Mouse (Mus musculus) forelimb bud, embryonic 11.5 days (tissue): ENCODE data around the gene Traf3ip2.

Experiments
- DNase-seq: peaks from one replicate; pipeline ENCODE4 v3.0.0-alpha.2; 2012; ENCODE audit warnings: low read depth, low spot score

The Traf3ip2 gene

GRCm38 (mm10) chr10:39631627-39632026 is 18.9 kb downstream of the Traf3ip2 start:
- DNase-seq = no peak

GRCm38 (mm10) chr10:39633379-39633778 is 20.6 kb downstream of the Traf3ip2 start:
- DNase-seq = no peak

- no peak for DNase-seq
Observed at GRCm38 (mm10) chr10:39634423-39635101, 21.8 kb downstream of the Traf3ip2 start.

GRCm38 (mm10) chr10:39638862-39639261 is 26.1 kb downstream of the Traf3ip2 start:
- DNase-seq = peak; percentile 63

- DNase-seq = no peak
Observed at GRCm38 (mm10) chr10:39639783-39640182, 27.0 kb downstream of the Traf3ip2 start.

- no peak for DNase-seq
Observed at GRCm38 (mm10) chr10:39640817-39641226, 28.1 kb downstream of the Traf3ip2 start.

GRCm38 (mm10) chr10:39645789-39646628 is 33.3 kb downstream of the Traf3ip2 start:
- DNase-seq = no peak

GRCm38 (mm10) chr10:39646629-39647019 is 33.9 kb downstream of the Traf3ip2 start:
- DNase-seq = no peak

GRCm38 (mm10) chr10:39647118-39647517 is 34.4 kb downstream of the Traf3ip2 start:
- no peak for DNase-seq

- DNase-seq = no peak
Observed at GRCm38 (mm10) chr10:39648278-39648677, 35.5 kb downstream of the Traf3ip2 start.

GRCm38 (mm10) chr10:39649550-39649949 is 36.8 kb downstream of the Traf3ip2 start:
- DNase-seq = no peak

- no peak for DNase-seq
Observed at GRCm38 (mm10) chr10:39650316-39650715, 37.6 kb downstream of the Traf3ip2 start.

- DNase-seq = peak; percentile 82
Observed at GRCm38 (mm10) chr10:39654001-39654416, 41.3 kb downstream of the Traf3ip2 start.

GRCm38 (mm10) chr10:39658901-39659410 is 46.2 kb downstream of the Traf3ip2 start:
- DNase-seq = no peak

- DNase-seq = peak; percentile 68
Observed at GRCm38 (mm10) chr10:39659411-39660268, 46.9 kb downstream of the Traf3ip2 start.

- no peak for DNase-seq
Observed at GRCm38 (mm10) chr10:39660269-39660655, 47.5 kb downstream of the Traf3ip2 start.

- no peak for DNase-seq
Observed at GRCm38 (mm10) chr10:39660698-39661097, 48.0 kb downstream of the Traf3ip2 start.

GRCm38 (mm10) chr10:39665071-39665502 is 52.4 kb downstream of the Traf3ip2 start:
- DNase-seq = no peak

- no peak for DNase-seq
Observed at GRCm38 (mm10) chr10:39666027-39666426, 53.3 kb downstream of the Traf3ip2 start.

GRCm38 (mm10) chr10:39671451-39671850 is 58.7 kb downstream of the Traf3ip2 start:
- no peak for DNase-seq

- no peak for DNase-seq
Observed at GRCm38 (mm10) chr10:39672547-39673051, 59.9 kb downstream of the Traf3ip2 start.
